Mouse (Mus musculus) layer of hippocampus, postnatal 14 days (tissue): Measurements from ENCODE around the gene Myo15b. TPM values are rescaled to one million over a fixed set of nuclear protein-coding genes. Genes with fewer than 3 reads are reported as not detected.

ENCODE experiments used
- DNase-seq, 2 experiments: peaks; one replicate each; pipeline ENCODE4 v3.0.0; 2021 to 2022; ENCODE audit warnings: low spot score in 2 of 2, mixed read lengths in 1 of 2
- total RNA-seq, 2 experiments: library from RNA; stranded (reverse); gene quantifications; 2 replicates each; pipeline ENCODE4 v1.2.3; 2021

Myo15b gene
- total RNA-seq, 2 experiments from 2014 or later, result 0.35 to 0.36 TPM

DNA sequence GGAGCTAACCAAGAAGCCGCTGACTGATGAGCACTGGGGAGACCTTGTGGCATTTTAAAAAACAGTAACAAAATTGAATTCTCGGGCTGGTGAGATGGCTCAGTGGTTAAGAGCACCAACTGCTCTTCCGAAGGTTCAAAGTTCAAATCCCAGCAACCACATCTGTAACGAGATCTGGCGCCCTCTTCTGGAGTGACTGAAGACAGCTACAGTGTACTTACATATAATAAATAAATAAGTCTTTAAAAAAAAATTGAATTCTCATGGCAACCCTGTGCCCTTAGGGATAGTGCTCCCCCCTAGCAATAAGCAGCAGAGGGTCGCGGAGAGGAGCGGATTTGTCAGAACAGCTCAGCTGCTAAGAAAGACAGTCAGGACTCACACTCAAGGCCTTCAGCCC, 5.7 kb downstream of the Myo15b start:
- DNase-seq, result no peak

DNA sequence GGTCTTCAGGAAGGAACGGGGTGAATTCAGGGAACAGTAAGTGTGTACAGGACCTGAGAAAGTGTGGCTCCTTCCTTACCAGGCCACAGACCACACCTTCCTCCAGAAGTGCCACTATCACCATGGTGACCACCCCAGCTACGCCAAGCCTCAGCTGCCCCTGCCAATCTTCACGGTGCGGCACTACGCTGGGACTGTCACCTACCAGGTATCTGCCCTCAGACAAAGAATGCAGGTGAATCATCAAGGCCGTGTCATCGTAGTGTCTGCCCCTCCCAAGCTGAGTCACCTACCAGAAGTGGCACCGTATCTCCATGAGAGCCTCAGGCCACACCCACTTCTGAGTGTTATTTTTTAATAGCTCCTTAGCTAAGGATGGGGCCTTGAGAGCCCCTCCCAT, 11.2 kb downstream of the Myo15b start:
- no peak for DNase-seq

- no peak for DNase-seq
Observed at GRCm38 (mm10) chr11:115872437-115872836, 14.2 kb downstream of the Myo15b start.

DNA sequence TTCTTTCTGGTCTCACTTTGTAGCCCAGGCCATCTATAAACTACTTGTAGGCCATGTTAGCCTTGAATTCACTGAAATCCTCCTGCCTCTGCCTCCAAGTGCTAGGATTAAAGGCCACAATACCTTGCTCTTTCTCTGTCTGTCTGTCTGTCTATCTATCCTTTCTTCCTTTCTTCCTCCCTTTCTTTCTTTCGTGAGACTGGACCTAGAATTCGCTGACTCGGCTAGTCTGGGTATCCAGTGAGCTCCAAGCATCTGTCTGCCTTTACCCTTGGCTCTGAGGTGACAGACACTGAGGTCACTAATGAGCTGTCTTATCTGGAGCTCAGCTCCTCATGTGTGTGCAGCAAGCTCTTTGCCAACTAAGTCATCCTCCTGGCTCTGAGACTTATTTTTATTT, 17.7 kb downstream of the Myo15b start:
- DNase-seq, result no peak

DNA sequence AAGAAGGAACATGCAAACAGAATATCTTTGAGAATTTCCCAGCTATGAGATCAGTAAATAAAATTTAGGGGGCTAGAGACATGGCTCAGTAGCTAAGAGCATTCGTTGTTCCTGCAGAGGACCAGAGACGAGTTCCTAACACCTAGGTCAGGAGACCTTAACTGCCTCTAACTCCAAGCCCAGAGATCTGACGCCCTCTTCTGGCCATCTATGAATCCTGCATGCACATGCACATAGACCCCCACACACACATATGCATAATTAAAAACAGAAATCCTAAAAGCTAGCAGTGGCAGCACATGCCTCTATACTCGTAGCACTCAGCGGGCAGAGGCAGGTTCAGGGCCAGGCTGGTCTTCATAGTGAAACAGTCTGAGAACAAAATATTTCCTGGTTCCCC, 18.2 kb downstream of the Myo15b start:
- no peak for DNase-seq

DNA sequence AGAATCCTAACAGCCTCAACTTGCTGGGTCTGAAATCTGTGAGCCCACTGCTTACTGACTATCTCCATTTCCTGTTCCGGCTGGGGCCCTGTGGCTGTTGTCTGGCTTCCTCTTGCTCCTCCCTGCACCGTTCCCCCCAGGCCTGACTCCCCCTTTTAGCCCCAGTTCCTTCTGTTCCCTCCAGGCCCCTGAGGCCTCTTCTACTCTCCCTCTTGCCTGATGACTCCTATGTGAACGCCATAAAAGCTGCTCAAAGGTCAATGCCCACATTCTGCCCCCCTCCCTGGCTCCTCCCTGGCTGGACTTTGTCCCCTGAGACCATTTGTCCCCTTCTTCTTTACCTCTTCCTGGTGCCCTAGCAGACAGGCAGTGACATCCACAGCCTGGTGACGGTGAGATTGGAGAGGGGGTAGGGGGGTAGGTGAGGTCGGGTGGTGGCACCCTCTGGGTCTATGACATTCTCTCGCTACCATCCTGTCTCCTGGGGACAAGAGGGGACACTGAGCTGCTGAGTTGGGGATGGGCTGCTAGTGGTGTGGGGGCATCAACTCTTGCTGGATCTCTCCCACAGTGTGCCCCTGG, 19.1 kb downstream of the Myo15b start:
- DNase-seq, result no peak

DNA sequence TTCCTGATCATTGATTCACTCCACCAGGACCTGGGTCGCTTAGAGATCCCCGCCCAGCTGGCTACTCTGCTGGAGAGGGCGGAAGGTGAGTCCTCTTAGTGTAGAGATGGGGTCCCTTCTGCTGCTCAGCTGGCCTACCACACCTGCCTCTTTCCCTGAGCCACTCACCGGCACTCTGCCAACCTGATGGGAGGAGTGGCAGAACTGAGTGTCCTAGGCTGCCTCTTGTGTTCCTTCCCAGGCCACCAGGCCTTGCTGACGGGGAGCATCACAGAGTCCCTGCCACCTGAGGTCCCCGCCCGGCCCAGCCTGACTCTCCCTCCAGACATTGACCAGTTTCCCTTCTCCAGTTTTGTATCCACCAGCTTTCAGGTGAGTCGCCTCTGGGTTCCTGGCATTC, 19.9 kb downstream of the Myo15b start:
- DNase-seq, result no peak

GRCm38 (mm10) chr11:115881002-115881401, 22.8 kb downstream of the Myo15b start:
- no peak for DNase-seq

- DNase-seq, result no peak
Observed at GRCm38 (mm10) chr11:115883251-115883650, 25.0 kb downstream of the Myo15b start.

- no peak for DNase-seq
Observed at GRCm38 (mm10) chr11:115884361-115884760, 26.2 kb downstream of the Myo15b start.

- DNase-seq, result no peak
Observed at GRCm38 (mm10) chr11:115885281-115885680, 27.1 kb downstream of the Myo15b start.

DNA sequence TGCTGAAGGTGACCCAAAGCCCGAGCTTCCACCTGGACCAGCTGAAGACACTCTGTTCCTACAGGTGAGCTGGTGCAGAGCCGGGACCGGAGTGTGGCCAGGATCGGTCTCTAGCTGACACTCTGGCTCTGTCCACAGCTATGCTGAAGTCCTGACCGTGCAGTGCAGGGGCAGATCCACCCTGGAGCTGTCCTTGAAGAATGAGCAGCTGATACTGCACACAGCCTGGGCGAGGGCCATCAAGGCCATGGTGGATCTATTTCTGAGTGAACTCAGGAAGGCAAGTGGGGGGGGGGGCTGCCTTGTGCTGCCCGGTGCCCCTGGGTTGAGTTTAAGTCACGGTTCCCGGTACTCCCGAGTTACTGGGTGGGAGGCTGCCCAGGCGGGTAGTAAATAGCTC, 28.2 kb downstream of the Myo15b start:
- no peak for DNase-seq

DNA sequence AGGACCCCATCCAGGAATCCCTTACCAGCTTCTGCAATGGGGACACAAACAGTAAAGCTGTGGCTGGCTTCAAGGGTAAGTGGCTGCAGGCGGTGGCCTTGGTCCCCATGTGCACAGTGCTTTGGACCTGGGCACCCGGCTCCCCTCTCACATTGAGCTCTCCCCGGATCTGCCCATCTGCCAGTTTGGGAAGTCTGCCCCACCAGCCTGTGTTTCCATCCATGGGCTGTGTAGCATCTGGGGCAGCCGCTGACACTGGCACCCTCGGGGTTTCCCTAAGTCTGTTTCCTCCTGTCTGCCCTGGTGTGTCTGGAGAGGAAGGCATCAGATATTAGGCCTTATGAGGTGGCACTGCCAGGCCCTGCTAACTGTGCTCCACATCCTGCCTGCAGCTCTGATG, 29.8 kb downstream of the Myo15b start:
- peak in 1 of 2 experiments; percentile 17 for DNase-seq

DNA sequence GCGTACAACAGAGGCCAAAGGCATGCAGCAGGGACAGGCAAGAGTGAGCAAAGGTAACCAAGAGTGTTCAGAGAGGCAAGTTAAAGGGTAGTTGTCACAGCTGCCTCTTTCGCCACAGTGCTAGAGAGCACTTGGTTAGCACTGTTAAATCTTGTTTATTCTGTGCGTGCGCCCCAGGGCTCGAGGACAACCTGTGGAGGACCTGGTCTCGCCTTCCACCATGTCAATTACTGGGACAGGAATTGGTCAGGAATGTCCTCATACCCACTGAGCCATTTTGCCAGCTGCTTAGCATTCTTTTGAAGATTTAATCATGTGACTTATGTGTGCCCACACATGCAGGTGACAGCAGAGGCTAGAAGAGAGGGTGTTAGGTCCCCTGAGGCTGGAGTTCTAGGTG, 31.0 kb downstream of the Myo15b start:
- DNase-seq, result no peak

DNA sequence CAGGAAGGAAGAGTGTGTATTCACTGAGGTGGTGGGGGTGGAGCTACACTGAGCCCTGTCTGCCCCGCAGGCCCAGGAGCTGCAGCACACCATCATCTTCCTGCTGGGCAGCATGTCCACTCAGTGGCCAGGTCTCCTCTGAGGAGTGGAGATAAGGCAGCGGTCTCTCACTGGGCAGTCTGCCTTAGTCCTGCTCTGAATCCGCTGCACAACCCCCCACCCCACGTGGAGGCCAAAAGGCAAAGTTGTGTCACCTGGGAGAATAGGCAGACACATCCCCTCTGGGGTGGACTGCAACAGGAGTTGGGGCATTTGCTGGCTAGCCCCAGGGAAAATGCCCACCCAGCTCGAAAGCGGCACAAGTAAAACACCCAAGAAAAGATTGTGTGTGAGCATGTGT, 34.0 kb downstream of the Myo15b start:
- no peak for DNase-seq

GRCm38 (mm10) chr11:115893071-115893470, 34.9 kb downstream of the Myo15b start:
- no peak for DNase-seq

DNA sequence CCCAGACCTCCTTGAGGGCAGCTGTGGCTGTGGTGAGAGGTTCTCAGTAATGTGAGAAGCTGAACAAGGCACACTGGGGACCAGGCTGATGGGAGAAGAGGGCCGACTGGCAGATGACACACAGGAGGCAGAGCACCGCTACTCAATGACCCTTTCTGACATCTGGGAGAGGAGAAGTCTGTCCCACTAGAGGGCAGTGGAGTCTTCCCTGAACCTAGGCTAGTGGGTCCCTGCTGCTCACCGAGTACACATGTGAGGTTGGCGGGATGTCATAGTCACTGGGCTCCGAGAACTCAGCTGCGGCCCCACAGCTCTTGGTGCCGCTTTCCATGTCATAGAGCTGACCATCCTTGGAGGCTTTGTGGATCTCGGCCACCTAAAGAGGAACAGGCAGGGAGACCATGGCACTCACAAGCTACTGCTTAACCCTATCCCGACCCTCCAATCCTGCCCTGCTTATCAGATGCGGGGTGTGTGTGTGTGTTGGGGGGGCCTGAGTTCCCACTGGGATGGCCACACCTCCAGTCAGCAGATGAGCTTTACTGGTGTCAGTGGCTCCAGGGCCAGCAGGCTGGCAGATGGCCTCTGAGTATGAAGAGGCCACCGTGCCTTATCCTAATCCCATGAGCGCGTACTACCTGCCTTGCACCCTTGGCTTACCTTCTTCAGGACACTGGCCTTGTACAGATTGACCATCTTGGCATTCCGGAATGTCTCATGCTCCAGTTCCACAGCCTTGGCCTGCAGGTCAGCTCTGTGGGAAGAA, 36.7 kb downstream of the Myo15b start:
- no peak for DNase-seq

GRCm38 (mm10) chr11:115898446-115898845, 40.2 kb downstream of the Myo15b start:
- no peak for DNase-seq

GRCm38 (mm10) chr11:115898886-115899285, 40.7 kb downstream of the Myo15b start:
- peak; percentile 36 to 60 for DNase-seq

DNA sequence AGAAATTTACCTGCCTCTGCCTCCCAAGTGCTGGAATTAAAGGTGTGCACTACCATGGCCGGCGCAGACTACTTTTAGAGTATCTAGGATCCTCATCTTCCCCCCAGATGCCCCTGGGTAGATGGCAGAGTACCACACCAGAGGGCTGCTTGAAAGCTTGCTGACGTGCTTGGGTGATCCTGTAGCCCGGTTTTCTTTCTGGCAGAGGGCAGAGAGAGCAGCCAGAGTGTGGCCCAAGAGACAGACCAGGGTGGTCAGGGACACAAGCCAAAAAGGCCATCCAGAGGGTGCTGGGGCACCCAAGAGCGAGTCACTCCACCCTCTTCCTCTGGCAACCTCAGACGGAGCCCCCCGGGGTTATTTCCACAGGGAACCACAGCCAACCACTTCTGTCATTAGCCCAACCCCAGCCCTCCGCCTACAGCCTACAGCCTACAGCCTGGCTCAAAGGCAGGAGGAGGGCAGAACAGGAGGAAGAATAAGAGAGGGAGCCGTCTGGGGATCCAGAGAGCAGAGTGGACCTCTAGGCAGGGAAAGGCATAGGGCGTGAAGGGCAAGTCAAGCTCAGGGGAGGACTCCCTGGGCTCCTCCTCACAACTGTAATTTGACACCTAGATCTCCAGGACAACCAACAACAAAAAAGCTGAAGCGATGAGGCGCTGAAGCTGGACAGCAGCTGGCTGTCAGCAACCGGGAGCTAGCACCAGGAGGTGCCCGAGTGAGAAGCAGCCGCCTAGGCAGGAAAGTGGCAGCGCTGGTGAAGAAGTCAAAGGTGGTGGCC, 41.5 kb downstream of the Myo15b start, which contains the start of gene Smim5:
TSS of gene Smim5 (plus strand) at position 481 of the 781 bp plus-strand sequence.
- no peak for DNase-seq

- DNase-seq, result no peak
Observed at GRCm38 (mm10) chr11:115900561-115901337, 42.5 kb downstream of the Myo15b start.
